Mouse (Mus musculus) small intestine, adult 2 months (tissue): ENCODE measurements at regions not wholly inside any gene's neighbourhood (a gene's known extent, or its start where the extent isn't known, plus 50 kb on each side); places are given as distances from the start of the nearest gene placed in this dataset.

Source experiments
- CTCF ChIP-seq: fragments of 200-500 bp; IDR thresholded peaks from 2 replicates; pipeline ENCODE4 v1.5.1; 2012; ENCODE audit warnings: low read depth, mild to moderate bottlenecking, control low read depth, inconsistent platforms, low read length, moderate library complexity, mixed read lengths; ENCODE audit not compliant: insufficient replicate concordance, insufficient read length; ENCODE audit errors: extremely low read depth
- POLR2A ChIP-seq: fragments of 200-500 bp; IDR thresholded peaks from 2 replicates; pipeline ENCODE4 v1.6.1; 2012; ENCODE audit warnings: low read depth, mild to moderate bottlenecking, control low read depth, inconsistent platforms, low read length, moderate library complexity

DNA sequence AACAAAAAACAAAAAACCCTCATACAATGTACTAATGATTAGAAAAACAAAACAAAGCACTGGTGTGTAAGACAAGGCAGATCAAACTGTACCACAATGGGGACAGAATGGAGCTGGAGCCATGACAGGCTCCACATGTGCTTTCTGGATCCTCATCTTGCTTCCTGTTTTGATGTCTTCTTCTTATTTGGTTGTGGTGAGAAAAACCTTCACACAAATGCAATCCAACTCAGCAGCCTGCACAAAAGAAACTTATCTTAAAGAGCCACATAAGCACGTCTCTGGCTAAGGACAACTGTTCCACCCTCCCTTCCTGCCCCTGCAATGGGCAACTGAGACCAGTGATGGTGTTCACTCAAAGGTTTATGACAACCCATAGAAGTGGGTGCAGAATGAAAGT is 271.9 kb upstream of the Fn1 start:
- TF ChIP-seq CTCF = no peak
- TF ChIP-seq POLR2A = no peak
